Mouse (Mus musculus): ENCODE results near the gene Magi1.

Gene Magi1

DNA sequence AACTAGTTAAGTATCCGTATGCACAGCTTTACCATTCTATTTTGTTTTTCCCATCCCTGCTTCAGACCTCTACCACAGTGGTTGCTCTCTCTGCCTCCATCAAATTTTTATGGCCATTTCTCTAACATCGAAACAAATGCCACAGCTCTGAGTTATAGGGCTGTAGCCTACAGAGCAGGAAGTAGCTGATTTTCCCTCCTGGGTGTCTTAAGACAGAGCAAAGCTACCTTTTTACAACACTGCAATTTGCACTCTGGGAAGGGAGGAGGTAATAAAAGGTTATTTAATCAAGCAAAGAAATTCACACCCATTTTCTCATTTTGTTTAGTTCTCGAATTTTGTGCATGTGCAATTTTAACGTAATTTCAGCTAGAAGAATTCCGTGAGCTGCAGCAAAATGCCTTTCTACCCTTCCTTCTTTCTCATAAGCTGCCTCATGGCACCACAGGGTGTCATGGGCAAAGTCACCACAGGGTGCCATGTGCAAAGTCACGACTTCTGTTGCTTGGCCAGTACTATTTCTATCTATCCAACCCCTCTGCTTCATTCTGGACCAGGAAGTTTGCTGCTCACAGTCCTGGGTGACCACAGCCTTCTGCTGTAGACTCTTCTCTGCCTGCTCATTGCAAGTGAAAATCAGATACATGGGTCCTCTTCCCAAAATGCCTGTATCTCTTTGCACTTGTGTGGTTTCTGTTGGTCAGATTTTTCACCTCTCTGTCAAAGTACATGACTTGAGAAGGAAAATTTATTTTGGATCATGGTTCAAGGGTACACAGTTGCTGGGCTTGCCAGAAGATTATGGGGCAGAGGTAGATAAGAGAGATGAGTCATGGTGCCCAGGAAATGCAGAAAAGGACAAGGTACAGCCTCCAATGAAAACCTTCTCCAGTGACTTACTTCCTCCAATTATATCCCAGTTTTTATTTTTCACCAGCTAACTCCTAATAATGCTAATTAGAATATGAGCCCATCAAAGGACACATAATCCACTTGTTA is 167.0 kb downstream of the Magi1 start:
- no peak for DNase-seq (ENCODE audit: low read depth, low spot score)

DNA sequence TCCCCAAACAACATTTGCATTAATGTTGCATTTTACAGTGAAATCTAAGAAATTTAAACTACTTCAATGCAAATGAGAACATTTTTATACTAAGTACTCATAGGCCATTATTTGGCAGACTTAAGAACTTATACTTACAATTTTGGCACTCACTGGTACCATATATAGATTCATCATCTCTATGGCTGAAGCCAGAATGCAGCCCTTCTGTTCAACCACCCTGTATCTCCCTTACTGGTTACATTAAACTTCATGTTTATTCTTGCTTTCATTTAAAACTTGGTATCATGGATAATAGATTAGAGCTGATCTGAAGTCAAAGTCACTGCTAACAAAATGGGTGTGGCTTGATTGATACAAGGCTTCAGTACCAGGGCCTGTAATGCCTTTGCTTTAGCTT is 171.9 kb downstream of the Magi1 start:
- DNase-seq (ENCODE audit: low read depth, low spot score) = no peak

DNA sequence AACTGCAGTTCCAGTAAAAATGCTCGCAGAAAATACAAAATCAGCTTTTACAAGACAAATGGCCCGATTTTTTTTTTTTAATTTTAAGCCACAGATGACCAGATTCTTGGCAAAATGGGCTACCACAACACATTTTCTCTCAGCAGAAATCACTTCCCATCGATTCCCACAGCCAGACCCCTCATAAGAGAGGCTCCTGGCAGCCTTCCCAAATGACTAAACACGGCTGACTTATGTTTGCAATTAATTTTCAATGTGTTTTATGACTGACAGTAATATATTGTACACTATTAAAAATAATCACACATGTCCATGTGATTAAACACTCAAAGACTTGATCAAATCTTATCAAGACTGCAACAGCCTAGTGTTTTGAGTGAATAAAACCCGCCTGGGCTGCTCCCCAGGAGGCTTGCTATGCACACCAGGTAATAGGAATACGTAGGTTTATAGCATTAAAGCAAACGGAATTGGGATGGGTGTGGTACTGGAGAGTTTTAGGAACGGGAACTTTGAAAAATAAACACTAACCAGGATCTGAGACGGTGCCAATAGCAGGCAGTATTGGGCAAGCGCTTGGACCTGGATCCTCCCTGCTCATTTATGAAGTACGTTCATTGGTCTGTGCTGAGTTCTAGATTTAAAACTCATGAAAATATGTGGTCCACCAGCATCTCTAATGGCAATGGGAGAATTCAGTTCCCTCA is 176.2 kb downstream of the Magi1 start:
- no peak for DNase-seq (ENCODE audit: low read depth, low spot score)

DNA sequence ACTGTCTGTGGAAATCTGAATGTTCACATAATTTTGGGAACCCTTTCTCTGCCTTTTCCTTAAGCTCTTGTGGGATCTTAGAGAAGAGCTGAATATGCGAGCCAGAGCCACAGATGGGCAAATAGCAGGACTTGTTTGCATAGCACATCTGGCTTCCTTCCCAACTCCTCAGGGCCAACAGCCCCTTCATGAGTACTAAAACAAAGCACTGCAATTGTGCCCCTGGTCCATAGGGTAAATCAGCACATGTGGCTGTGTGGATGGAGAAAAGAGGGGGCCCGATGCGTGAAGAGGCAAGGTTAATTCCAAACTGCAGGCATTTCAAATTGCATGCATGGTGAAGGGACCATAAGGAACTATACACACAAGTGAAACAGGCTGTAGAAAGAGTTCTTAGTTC is 180.1 kb downstream of the Magi1 start:
- no peak for DNase-seq (ENCODE audit: low read depth, low spot score)

DNA sequence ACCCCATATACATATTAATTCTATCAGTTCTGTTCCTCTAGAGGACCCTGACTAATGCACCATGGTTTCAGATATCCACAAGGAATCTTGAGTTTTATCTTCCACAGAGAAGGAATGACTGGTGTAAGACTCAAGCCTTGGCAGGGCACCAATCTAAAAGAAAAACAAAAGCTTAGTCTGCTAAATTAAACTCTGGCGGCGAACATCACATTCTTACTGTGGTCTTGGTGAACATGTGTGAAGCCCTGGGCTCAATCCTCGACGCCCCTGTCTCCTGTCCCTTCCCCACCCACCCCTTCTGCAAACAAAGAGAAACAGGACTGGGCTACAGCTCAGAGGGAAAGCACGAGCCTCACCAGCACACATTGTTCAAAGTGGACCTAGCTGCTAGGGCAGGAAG is 182.5 kb downstream of the Magi1 start:
- DNase-seq (ENCODE audit: low read depth, low spot score) = no peak

DNA sequence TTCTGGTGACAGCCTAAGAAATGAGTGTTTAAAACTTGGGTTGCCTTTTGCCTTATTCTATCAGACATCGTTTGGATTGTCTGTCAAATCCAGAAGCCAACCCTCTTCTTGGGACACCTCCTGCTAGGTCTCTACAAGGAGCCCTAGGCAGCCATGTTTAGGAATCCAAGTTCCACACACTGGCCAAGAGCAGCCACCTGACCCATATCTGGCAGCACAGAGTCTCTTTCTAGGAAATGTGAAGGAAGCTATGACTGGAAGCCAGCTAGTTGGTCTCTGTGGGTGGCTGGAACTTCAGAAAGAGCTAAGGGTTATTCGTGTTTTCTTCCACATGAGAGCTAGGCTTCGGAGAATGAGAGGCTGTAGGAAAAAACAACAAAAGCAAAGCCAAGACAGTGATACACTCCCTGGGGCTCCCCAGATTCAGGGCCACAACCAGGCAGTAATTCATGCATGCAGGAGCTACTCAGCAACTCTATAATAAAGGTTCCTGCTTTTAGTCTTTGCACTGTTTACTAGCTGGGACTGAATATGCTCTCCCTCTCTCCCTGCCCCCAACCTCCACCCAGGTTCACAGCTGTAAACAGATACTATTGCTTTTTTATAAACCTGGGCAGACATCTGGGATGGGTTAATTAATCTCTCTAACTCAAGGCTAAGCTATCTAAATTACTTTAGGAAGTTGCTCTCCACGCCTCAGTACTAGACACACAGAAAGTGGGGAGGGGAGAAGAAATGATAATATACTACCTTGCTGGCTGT is 188.6 kb downstream of the Magi1 start:
- no peak for DNase-seq (ENCODE audit: low read depth, low spot score)

DNA sequence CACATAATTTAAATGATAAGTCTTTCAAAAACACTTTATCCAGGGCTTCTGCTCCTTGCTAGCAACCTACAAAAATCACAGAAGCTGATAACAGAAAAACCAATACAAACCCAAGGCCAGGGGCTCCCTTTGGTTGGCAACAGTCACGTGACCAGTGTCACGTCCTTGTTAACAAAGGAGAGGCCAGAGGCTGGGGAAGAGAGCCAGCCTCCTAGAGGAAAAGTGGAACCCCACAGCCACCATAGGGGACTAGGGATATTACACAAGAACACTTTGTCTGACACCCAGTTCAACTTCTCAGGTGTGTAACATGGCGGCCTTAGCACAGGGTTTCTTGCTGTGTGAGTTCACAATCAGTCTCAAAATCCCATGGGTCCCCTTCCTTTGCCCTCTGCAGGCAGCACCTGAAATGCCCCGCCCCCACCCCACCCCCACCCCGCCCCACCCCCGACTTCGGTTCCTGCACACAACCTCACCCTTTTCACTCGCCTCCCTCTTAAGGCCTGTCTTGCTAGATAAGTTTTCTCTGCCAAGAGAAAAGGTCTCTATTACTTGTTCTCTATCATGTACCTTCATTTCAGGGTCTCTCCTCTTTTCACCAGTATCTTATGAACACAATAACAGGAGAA is 190.6 kb downstream of the Magi1 start:
- DNase-seq (ENCODE audit: low read depth, low spot score) = no peak

DNA sequence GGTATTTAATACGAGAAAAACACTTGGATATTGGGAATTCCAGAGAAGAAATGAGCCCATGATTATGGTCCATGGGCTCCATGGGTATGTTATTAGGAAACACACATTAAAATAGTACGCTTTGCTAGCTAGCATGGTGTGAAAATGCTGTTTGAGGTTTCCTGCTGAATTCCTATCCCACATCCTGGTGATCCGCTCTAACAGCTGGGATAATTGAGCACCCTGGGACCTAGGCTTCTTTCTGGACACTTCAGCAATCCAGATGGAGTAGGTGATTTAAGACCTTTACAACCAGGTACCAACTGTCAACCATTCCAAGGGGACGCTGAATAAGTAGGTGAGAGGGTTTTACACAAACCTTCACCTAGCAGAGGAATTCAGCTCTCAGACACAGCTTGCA is 191.2 kb downstream of the Magi1 start:
- DNase-seq (ENCODE audit: low read depth, low spot score) = no peak

DNA sequence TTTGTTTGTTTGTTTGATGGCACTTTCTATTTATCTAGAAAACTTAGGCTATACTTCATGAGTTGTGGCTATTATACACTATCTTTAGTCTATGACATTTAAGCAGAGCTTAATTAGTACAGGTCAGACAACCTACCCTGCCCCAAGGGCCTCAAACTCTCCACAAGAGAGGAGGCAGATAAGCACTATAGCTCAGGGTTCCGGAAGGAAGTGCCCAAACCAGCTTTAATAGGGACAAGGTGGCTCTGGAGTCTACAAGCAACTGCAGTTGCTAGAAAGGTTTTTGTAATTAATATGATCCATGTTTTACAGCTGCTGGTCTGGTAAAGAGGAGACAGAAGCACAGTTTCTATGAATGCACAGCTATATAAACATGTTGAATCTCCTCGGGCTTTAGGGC is 196.9 kb downstream of the Magi1 start:
- DNase-seq (ENCODE audit: low read depth, low spot score) = no peak

DNA sequence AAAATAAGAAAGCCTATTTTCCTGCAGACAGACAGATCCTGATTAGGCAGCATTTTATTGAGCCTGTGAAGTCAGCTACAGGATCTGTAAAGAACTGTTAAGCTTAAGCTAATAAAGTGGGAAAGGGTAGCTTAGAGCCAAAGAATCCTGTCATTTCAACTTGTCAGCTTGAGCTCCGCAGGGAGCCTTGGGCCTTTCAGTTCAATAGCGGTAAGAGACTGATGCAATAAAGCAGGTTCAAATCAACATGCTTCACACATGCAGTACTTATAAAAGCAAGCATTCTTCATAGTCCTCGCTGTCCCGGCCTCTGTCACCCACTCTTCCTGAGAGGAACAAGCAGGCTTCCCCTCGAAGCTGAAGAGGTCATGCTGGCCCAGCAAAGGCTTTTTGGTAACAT is 199.0 kb downstream of the Magi1 start:
- DNase-seq (ENCODE audit: low read depth, low spot score) = no peak

DNA sequence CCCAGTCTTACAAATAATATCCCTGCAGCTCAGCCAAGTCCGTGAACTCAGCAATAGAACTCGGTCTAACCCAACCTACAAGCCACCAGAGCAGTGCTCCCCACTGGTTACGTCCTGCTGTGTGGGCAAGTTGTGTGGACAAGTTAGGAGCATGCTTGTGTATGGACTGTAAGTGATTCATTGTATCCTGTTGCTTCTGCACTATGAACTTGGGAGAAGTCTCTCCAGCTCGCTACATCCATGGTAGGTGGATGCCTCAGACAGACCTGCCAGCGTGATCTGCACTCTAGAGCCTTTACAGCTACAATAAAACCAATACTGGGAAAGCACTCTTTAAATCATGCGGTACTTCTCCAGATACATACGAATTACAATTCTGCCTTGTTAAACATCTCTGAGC is 200.3 kb downstream of the Magi1 start:
- DNase-seq (ENCODE audit: low read depth, low spot score) = no peak

DNA sequence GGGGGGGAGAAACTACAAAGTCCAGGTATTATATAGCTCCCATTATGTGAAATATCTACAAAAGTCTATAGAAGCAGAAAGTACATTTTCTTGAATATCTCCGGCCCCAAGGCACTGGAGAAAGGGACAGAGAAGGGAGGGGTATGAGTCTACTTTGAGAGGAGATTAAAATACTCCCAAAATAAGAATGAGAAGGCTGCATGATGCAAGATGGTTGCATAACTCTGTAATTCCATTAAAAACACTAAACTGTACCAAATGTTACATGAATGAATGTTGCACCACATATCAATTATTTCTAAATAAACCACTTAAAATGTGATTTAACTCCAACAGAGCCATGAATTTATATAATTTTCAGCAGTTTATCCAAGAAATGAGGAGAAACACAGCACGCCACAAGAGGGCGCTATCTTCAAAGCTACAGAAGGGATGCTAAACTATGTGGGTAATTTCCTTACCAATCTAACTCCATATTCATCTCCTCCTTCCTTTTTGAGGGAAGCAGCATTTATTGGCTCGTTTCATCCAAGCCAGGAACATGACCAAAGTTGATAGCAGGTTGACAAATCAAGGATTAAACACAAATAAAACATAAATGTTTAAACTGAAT is 202.7 kb downstream of the Magi1 start:
- no peak for DNase-seq (ENCODE audit: low read depth, low spot score)

DNA sequence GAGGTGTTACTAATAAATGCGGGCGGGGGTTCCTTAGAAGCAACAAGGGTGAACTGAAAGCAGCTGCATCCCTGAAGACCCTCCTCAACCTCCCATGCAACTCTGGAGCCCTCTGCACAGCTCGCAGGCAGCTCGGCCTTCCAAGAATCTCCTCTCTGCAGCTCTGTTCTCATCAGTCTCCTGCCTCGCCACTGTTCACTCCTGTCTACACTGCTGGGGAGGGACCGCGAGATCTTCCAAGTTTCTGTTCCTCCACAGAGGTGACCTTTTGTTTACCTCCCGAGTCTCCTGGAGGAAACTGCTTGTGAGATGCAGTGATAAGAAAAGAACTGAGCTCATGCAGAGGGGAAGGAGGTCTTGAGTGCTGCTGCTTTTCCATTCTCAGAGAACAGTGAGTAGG is 204.8 kb downstream of the Magi1 start:
- no peak for DNase-seq (ENCODE audit: low read depth, low spot score)

DNA sequence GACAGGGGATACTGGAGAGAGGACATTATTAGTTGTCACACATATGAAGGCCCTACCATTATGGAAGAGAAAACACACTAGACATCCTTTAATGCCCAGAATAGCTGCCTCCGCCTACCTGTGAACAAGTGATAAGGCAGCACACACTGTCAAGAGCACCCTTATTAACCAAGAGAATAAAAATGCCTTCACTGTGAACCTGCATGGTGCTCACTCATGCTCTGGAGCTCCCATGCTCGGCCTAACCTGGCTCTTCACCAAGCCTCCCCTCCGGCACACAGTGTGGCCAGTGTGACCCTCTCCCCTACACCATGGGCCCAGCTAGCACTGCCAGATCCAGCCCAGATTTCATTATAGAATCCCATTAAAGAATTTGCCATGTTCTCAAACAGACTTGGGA is 206.7 kb downstream of the Magi1 start:
- DNase-seq (ENCODE audit: low read depth, low spot score) = no peak

DNA sequence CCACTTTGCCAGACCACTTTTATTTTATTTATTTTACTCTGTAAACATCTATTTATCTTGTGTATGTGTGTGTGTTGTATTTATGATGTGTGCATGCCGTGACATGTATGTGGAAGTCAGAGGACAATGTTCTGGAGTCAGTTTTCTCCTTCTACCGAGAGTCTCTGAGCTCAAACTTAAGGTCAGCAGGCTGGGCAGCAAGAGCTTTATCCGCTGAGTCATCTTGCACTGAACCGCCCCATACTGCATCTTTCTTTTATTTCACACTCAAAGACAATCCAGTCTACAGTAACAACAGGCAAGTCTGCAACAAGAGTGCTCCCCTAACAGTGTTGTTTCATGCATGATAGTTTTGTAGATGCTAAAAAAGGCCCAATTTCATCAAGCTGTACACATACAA is 207.7 kb downstream of the Magi1 start:
- no peak for DNase-seq (ENCODE audit: low read depth, low spot score)

DNA sequence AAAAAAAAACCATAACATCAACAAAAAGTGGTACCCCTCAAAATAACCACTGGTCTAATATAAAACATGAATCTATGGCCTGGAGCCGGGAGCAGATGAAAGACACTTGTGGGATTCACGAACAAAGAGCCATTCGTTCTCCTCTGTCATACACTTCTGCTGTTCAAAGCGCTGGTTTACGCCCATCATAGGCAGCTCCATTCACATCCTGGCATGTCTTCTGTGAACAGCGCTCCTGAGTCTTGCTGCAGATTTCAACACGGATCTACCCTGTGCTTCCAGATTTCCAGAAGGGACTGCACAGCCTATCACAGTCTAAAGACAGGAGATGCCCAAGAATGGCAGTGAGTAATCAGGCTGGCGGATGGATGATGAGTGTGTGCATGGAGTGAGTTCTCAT is 208.5 kb downstream of the Magi1 start:
- DNase-seq (ENCODE audit: low read depth, low spot score) = no peak

DNA sequence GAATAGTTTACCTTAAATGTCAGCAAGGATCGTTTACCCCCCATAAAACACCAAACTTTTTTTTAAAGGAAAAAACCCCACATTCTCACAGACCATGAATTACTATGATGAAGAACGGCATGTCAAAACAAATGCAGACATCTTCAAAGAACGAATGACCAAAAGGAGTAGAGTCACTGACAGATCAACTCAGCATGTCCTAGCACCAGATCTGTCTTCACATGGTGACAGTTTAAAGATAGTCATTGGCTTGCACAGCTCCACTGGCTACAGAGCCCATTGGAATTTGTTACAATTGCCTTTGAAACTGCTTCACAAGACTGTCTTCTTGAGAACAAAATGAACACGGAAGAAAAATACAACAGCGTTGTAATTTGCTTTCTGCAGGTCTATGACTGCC is 212.0 kb downstream of the Magi1 start:
- no peak for DNase-seq (ENCODE audit: low read depth, low spot score)

DNA sequence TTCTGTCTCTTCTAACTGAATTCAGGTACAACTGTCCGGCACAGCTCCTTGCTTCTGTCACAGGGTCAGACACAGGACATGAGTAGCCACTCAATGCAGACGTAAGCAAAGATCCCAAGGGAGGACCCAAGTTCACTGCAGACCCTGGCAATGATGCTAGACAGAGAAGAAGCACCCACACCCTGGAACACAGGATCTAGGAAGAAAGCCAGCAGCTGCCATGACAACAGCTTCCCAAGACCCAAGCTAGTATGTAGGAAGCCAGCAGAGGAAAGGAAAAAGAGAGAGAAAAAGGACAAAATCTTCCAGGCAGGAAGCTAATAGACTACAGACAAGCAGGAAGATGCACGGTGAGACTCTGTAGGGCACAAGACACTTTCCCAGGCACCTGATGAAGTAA is 213.0 kb downstream of the Magi1 start:
- no peak for DNase-seq (ENCODE audit: low read depth, low spot score)

DNA sequence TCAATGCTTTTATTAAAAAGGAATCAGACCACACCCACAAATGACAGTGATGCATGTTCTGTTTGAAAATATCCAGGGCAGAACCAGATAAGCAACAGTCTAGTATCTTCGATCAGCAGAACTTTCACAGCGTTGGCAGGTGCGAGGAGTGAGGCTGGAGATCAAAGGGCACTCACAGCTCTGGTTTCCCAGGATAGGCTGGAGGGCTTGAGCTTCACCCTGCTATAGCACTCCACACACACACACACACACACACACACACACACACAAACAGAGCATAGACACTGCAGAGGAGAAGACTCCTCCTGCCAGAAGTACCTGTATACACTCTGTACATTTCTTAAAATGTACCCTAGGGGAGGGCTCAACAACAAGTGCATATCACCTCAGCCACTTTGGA is 214.3 kb downstream of the Magi1 start:
- no peak for DNase-seq (ENCODE audit: low read depth, low spot score)

DNA sequence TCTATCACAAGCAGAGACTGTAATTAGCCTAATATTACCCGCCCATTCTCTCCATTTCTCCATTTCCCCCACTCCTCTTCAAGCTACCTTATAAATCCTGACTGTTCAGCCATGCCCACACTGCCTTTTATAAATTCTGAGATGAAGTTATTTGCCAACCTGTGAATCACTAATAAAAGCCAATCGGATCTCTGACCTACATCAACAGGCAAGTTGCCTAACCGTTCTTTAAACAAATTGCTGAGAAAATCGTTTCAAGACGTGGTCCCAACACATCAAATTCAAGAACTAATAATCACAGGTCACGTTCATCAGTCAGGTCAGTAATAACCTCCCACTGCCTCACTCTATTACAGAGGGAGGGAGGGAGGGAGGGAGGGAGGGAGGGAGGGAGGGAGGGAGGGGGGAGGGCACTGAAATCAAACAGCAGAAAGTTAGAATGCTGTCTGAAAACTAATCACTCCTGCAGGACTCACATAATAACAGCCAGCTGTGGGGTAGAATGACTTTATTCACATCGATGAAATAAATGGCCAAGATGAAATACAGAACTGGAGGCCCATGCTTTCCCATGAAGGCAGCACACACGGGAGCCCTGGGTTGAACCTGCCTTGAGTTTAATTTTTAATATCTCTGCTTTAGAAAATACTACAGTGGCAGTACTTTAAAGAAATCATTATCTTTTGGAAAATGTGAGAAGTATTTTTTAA is 215.8 kb downstream of the Magi1 start:
- no peak for DNase-seq (ENCODE audit: low read depth, low spot score)

DNA sequence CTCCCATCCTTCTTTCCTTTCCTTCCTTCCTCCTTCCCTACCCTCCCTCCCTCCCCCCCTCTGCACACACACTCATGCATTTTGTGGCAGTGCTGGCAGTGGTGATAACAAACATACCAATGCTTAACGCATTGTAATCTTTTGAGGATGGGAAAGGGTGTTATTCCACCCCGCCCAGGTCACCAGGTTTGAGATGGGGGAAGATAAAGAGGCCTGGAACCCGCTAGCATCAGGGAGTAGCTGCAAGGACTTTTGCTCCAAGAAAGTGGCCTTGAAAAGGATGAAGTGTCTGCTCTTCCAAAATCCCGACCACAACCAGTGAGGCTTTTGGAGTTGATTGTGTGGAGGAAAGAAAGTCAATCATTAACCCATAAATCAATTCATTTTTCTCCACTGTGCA is 218.9 kb downstream of the Magi1 start:
- DNase-seq (ENCODE audit: low read depth, low spot score) = no peak
